Mouse (Mus musculus) urinary bladder, adult 2 months (tissue): Measurements from ENCODE around the gene Znrf1. TPM values are rescaled to one million over a fixed set of nuclear protein-coding genes. Genes with fewer than 3 reads are reported as not detected.
A peak's percentile ranks its signal among the peaks of the same experiment; 100 is the strongest.
"Not testable (repeated sequence)": the region's sequence is repeated elsewhere in the genome, so short reads cannot be mapped to it uniquely, and the experiment has no call there.

ENCODE experiments used
- DNase-seq: peaks from one replicate; pipeline ENCODE4 v3.0.0; 2022; ENCODE audit warnings: low spot score
- polyA plus RNA-seq: library from polyadenylated mRNA; depleted of rRNA; stranded (reverse); fragments of >200 nt; gene quantifications from 2 replicates; pipeline ENCODE4 v1.2.3, GENCODE M21; 2012; rRNA removed

Znrf1 gene
- polyA plus RNA-seq, 1 experiment = 89.9 TPM

DNA sequence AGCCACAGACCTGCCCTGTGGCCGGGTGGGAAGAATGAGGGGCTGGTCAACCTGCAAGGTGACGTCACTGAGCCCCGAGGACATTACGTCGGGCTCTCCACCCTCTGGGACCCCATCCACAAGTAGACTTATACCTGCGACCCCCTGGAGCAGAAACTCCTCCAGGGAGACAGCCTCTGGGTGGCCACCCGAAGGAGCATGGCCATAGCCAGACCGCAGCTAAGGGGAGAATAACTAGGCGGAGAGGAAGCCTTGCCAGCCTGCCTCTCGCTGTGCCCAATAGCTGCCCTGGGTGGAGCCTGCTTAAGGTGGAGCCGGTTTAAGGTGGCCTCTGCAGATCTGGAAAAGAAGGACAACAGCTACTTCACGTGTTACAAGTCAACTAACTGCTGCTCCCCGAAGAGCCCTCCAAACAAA lies 94.2 kb downstream of the Znrf1 start, which contains the start of gene Ldhd:
Gene Ldhd (minus strand): TSS at position 270 of the 417 bp plus-strand sequence.
- DNase-seq = peak; percentile 56

DNA sequence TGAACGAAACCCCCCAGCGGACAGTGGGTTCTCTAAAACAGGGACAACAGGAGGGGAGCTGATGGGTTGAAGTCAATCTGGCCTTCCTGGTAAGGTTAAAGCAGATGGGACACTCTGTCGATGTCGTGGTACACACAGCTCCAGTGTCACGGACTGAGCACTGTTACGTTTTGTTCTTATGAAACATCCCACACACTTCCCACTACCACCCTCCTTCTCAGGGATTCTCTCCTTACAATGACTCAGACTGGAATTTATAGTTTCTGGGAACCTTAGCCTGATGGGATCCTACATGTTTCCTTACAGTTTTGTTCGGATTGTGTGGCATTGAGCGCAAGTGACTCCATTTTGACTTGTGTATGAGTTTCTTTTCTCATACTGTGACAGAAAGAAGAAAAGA lies 95.7 kb downstream of the Znrf1 start:
- DNase-seq = no peak

DNA sequence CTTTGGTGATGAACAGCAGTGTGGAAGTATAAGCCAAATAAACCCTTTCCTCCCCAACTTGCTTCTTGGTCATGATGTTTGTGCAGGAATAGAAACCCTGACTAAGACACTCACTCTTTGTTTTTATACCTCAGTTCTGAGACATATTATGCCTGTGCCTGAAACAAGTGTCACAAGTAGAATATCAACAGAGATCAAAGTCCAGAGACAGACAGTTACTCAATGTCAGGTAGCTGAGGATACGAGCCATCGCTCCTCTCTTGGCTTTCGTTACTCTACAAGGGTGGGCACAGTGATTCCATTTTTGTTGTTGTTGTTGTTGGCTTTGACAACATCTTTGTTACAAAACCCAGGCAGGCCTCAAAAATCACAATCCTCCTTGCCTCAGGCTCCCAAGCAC lies 97.1 kb downstream of the Znrf1 start:
- DNase-seq = no peak

DNA sequence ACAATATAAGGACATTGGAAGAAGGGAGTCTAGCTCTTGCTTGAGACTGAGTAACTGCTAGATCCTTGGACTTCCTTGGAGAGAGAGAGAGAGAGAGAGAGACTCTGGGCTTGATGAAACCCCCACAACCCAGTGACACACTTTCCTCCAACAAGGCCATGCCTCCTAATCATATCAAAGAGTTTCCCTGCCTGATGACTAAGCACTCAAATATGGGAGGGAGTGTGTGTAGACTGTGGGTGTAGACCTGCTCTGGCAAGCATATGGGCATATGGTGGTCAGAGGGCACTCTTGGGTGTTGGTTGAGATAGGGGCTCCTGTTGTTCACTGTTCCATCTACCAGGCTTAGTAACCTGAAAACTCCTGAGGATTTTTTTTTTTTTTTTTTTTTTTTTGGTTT lies 102.2 kb downstream of the Znrf1 start:
- DNase-seq = no peak

DNA sequence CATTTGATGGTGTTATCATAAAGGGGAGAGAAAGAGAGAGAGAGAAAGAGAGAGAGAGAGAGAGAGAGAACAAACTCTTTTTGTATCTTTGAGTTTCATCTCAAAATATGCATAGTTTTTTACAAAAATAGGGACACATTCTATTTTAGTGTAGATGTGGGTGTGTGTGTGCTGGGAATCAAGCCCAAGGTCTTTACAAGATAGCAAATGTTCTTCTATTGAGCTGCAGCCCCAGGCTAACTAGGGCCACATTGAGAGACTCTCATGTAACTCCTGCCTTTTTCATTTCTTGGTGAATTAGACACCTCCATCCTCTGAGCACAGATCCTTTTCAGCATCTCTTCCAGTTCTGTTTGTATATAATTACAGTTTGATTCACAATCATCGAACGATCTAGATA lies 105.2 kb downstream of the Znrf1 start:
- no peak for DNase-seq

DNA sequence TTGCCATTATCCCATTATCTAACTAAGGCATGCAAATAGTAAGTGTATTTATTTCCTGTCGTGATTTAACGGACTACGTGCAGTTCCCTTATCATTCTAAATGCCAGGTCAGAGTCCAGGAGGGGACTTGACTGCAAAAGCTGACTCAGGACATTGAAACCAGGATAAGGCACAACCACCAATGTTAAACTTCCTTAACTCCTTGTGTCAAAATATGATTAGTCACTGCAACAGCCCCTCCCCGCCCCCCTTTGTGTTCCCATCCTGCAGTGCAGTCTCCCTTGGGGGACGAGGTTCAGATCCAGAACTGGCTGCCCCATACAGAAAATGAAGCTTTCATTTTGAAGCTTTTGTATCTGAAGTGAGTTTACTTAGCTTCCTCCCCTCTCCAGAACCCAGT lies 106.6 kb downstream of the Znrf1 start:
- no peak for DNase-seq

DNA sequence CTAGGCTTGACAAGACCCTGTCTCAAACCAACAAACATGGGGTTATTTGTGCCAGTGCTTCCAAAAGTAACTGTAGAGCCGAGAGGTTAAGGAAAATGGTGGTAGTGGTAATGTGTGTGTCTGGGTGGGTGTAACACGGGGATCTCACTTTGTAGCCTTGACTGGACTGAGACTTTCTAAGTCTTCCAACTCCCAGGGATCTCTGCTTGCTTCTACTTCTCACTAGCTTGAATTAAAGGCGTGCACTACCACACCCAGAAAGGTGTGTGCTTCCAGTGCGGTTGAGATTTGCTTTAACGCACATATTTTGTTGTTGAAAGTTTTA lies 107.0 kb downstream of the Znrf1 start:
- no peak for DNase-seq

DNA sequence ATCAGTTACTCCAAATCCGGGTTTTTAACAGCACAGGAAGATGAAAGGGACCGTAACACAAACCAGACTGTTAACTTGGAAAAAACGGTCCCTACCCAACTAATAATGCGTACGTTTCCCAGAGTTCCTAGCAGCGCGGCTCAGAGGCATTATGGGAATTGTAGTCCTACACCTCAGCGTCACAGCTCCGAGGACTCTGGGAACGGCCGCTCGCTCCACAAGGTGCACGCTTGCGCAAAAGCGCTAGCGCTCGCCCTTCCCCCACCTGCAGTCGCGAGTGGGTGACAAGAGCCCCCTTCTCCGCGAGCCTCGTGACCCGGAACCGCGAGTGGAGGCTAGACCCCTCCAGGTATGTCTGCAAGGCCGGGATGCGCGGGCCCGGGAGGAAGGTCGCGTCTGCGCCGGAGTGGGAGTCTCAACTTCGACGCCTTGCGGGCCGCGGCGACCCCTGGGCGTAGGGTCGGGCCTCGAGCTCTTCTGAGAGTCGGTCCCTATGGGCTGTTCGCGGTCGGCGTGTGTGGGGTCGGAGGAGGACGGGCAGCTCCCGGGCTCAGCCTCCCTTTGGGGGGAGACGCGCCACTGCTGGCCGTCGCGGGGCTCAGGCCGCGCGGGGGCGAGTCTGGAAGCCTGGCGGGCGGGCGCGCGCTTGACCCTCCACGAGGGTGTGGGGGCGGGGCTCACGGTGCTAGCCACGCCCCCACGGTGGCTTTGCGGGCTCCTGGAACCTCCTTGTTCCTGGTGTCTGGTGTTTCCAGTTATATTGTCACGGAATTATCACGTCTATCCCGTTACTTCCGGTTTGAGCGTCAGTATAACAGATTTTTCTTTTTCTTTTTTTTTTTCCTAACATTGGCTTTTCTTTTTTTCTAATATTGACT lies 107.6 kb downstream of the Znrf1 start, which contains the start of gene Zfp1:
Gene Zfp1 (plus strand): TSS at position 138 of the 878 bp plus-strand sequence.
- DNase-seq = peak; percentile 80

DNA sequence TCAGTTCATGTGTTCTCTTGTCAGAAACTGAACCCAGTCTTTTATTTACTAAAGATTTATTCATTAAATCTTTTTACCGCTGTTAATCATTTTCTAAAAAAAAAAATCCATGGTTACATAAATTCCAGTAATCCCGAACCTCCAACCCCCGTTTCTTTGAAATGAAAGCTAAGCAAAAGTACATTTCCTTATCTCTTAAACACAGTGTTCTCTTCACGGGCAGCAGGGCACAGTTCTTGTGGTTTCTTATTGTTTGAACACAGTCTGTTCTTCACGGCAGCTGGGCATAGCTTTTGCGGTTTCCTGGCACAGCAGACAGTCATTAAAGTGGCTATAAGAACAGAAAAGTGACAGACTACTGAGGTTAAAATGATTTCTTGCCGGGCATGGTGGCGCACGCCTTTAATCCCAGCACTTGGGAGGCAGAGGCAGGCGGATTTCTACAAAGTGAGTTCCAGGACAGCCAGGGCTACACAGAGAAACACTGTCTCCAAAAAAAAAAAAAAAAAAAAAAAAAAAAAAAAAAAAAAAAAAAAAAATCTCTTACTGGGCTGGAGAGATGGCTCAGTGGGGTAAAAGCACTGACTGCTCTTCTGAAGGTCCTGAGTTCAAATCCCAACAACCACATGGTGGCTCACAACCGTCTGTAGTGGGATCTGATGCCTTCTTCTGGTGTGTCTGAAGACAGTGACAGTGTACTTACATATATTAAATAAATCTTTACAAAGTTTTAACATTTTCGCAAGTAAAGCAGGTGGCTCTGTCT lies 108.6 kb downstream of the Znrf1 start:
- not testable (repeated sequence) for DNase-seq

DNA sequence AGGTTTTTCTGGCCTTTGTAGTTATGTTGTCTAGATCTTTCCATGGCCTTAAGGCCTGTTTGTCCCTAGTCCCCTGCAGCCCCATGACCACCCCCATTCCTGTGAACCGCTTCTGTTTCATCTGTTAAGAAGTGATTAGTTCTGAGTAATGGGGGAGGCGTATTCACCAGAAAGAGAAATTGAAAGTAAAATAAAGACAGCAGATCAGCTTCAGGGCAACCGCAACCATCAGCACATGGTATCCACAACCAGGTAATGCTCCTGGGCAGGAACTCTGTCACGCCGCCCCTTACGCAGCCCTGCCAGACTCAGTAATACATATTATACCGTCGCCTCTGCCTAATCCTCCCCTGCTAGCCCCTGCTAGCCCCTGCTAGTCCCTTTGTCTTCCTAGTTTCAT lies 109.8 kb downstream of the Znrf1 start:
- DNase-seq = no peak

DNA sequence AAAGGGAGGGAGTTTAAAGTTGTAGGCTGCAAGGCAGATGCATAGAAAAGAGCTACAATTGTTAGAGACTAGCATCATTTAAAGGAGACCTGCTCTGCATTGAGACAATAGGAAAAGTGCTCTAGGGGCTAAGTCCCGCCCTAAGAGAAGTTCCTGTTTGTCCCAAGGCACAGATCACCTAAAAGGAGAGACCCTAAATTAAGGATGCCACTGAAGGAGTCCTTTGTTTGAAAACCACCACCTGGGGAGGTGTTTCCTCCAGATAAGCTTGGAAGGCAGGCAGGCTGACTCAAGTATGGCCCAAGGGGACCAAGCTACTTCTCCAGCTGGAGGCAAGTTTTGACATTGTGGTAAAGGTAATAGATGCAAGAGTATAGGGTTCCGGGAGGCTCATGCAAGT lies 112.9 kb downstream of the Znrf1 start:
- no peak for DNase-seq

DNA sequence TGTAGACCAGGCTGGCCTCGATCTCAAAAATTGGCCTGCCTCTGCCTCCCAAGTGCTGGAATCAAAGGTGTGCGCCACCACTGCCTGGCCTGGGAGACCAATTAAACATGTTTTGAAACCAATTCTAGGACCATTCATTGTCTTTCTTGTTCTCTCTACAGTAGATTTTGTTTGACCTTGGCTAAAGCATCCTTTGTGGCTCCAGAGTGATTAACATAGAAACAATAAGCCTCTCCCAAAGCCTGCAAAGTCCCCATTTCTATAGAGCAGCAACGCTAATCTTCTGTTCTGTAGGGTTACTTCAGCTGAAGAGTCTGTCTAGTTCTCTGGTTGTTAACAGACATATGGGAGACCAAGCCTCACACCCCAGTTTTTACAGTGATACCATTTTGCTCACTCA lies 114.8 kb downstream of the Znrf1 start:
- DNase-seq = no peak

DNA sequence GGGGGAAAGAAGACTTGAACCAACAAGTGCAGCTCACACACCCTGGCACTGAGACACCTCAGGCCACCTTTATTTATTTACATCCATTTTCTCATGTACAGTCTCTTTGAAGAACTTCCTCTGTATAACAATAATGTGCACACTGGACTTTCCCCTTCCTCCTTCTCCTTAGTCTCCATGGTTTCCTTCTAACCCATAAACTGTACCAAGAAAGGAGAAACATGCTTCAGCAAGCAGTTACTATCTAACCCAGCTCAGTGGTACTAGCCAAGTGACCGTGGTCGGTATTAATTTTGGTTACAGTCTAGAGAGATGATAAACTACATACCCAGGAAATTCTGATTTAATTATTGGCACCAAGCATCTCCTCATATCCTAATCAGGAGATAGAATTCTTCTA lies 117.6 kb downstream of the Znrf1 start:
- no peak for DNase-seq

DNA sequence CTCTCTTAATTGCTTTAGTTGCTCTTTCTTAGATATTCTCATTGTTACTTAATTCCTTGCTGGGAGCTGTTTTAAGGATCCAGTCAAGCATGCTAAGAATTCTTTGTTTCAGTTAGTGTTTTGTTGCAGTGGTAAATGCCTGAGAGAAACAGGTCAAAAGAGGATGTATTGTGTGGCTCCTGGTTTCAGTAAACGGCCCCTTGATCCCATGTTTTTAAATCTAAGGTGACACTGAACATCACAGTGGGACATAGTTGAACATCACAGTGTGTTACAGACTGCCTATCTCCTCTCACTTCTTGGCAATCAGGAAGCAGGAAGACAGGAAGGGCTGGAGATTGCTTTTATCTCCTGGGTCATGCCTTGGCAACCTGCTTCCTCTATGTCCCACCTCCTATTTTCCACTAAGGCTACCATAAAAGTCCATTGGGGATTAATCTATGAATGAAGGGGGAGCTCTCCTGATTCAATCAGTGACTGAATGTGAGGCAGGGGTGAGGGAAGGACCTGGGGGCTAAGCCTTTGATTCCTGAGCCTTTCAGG lies 121.5 kb downstream of the Znrf1 start:
- DNase-seq = no peak

DNA sequence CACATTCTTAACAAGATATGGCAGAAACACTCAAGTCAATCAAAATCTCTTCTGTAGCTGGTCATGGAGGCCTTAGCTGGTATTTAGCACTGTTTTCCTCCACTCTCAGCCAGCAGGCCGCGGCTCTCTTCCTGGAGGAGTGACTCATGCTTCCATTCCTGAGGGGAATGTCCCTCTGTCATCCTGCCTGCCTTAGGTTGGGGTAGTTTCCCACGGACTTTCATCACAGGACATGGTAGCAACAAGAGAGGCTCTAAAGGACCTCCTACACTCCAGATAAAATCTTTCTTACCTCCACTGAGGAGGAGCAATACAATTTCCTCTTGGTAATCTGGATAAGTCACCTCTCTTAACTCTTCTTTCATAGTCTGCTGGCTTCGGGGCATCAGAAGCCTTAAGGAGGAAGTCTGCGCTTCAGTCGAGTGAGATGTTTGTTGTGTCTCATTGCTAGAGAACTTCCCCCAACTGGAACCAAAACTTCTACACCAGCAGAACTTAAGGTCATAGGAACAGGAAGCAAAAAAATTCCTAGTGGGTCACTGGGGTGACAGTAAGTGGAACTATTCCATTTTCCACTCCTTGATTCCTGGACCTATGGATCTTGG lies 123.0 kb downstream of the Znrf1 start:
- DNase-seq = no peak

DNA sequence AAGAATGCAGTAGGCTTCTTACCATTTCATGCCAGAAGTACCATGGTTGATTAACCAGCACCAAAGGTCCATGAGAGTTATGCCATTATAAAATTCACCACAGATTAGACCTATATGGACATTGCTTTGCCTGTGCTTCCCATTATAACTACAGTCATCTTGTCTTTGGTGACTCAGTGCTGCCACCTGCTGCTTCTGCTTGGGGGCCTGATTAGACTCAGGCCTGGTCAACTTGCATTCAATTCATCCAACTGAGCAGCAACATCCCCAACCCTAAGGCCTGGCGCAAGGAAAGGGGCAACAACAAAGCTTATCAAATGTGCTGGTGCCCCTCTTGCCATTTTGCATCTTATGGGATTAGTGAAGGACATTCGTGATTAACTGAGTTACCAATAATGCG lies 126.6 kb downstream of the Znrf1 start:
- peak; percentile 64 for DNase-seq

DNA sequence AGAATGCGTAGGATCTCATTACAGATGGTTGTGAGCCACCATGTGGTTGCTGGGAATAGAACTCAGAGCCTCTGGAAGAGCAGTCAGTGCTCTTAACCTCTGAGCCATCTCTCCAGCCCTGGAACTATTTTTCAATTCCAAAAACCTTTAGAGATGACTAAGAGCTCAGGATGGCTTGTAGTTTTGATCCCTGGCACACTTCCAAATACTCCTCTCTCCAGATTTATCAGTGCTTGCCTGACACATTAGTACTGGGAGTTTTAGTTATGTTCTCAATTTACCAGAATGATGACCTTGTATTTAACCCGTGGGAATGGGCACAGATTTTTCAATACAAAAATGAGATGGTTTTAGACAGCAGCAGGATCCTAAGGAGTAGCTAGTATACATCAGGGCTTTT lies 130.9 kb downstream of the Znrf1 start:
- no peak for DNase-seq

Other genes starting within 250 kb of the Znrf1 start
- gene Rfwd3, start 235.9 kb upstream of the Znrf1 start, polyA plus RNA-seq = 14.7 and 14.9 TPM in 2 replicates
- gene Mlkl, start 197.9 kb upstream of the Znrf1 start, polyA plus RNA-seq = 10.0 and 10.6 TPM in 2 replicates
- gene Fa2h, start 142.3 kb upstream of the Znrf1 start, polyA plus RNA-seq = 38.4 and 47.1 TPM in 2 replicates
- gene Wdr59, start 14.0 kb upstream of the Znrf1 start, polyA plus RNA-seq = 6.9 and 7.0 TPM in 2 replicates
- 15.3 and 20.2 TPM in 2 replicates for gene Ldhd, start 94.3 kb downstream of the Znrf1 start, polyA plus RNA-seq
- gene Zfp1, start 107.3 kb downstream of the Znrf1 start, polyA plus RNA-seq = 14.5 and 15.6 TPM in 2 replicates
- gene Ctrb1, start 154.9 kb downstream of the Znrf1 start, polyA plus RNA-seq = 0.40 and 2.3 TPM in 2 replicates
- 40.1 and 42.5 TPM in 2 replicates for gene Bcar1, start 207.7 kb downstream of the Znrf1 start, polyA plus RNA-seq